In the genomic region with DNA sequence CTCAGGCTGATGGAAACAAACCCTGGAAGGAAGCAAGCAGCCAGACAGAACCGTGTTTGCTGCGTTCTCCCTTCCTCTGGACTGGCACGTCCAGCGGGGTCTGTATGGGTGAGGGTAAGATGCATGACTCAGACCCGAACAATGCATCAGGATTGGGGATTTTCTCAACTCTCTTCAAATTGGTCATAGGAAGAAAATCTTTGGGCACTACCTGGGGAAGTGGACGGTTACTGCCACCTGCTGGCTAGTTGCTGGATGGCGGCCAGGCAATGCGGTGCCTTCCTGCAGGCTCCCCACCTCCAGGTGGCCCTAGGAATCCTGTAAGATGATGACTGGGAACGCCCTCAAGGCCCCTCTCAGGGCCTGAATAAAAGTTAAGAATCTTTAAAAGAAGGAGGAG, we compare ENCODE assay signal across 8 mouse cellular contexts. TPM values are rescaled to one million over a fixed set of nuclear protein-coding genes. Genes with fewer than 3 reads are reported as not detected.
DNase-seq lines count a peak whose midpoint lies in the region; ATAC-seq and TF ChIP-seq lines count a peak whose summit lies in the region.

No protein-coding gene starts in this region.

- no peak overlapping the region for H3K9ac ChIP-seq in liver, embryonic 12.5 days
- no peak overlapping the region for H3K9ac ChIP-seq in liver, embryonic 13.5 days
- H3K9ac ChIP-seq in neural tube, embryonic 13.5 days, result no peak overlapping the region

- H3K36me3 ChIP-seq in liver, embryonic 12.5 days, result no peaks in the 10 kb centered on the region
- no peaks in the 10 kb centered on the region for H3K36me3 ChIP-seq in liver, embryonic 13.5 days
- H3K36me3 ChIP-seq in neural tube, embryonic 13.5 days, result no peaks in the 10 kb centered on the region

- no peak overlapping the region for H3K4me3 ChIP-seq in liver, embryonic 12.5 days
- no peak overlapping the region for H3K4me3 ChIP-seq in cortical plate, adult 2 months (ENCODE audit: insufficient read depth, low read length)
- no peak overlapping the region for H3K4me3 ChIP-seq in liver, embryonic 13.5 days (replicated peaks)
- H3K4me3 ChIP-seq in neural tube, embryonic 13.5 days, result no peak overlapping the region

- H3K27me3 ChIP-seq in liver, embryonic 12.5 days (replicated peaks), result peaks cover 9% of the 10 kb centered on the region; the same call in 1 of the 2 replicates
- no peaks in the 10 kb centered on the region for H3K27me3 ChIP-seq in liver, embryonic 13.5 days
- peaks cover 14% of the 10 kb centered on the region for H3K27me3 ChIP-seq in neural tube, embryonic 13.5 days

- no peak overlapping the region for H3K27ac ChIP-seq in liver, embryonic 12.5 days
- no peak overlapping the region for H3K27ac ChIP-seq in cortical plate, adult 2 months (ENCODE audit: insufficient read depth, low read length)
- no peak overlapping the region for H3K27ac ChIP-seq in liver, embryonic 13.5 days
- H3K27ac ChIP-seq in neural tube, embryonic 13.5 days (replicated peaks), result no peak overlapping the region

- 4% methylated on average over 9 of the region's 9 CpGs for WGBS in liver, embryonic 12.5 days (ENCODE audit: insufficient replicate concordance)
- 3% methylated on average over 9 of the region's 9 CpGs for WGBS in liver, embryonic 13.5 days (ENCODE audit: insufficient replicate concordance)
- 10% methylated on average over 9 of the region's 9 CpGs for WGBS in neural tube, embryonic 13.5 days

- peak; percentile 91 for TF ChIP-seq CTCF in cortical plate, adult 2 months (IDR thresholded peaks at IDR 0.05; ENCODE audit: extremely low read depth, insufficient read depth, low read length)

- no peak for TF ChIP-seq POLR2A in cortical plate, adult 2 months (IDR thresholded peaks at IDR 0.05; ENCODE audit: extremely low read depth, insufficient read depth, low read length)

- no peaks in the 10 kb centered on the region for H3K9me3 ChIP-seq in liver, embryonic 12.5 days (replicated peaks)
- H3K9me3 ChIP-seq in liver, embryonic 13.5 days (replicated peaks), result no peaks in the 10 kb centered on the region
- H3K9me3 ChIP-seq in neural tube, embryonic 13.5 days, result no peaks in the 10 kb centered on the region

- ATAC-seq in liver, embryonic 12.5 days, result no peak
- ATAC-seq in liver, embryonic 13.5 days (ENCODE audit: low read depth), result no peak
- peak; percentile 43; the same call in 1 of the 2 replicates for ATAC-seq in neural tube, embryonic 13.5 days (ENCODE audit: low read depth)

- no peaks in the 10 kb centered on the region for H3K4me1 ChIP-seq in liver, embryonic 12.5 days
- H3K4me1 ChIP-seq in cortical plate, adult 2 months (ENCODE audit: control insufficient read depth, insufficient read depth, low read length), result no peaks in the 10 kb centered on the region
- H3K4me1 ChIP-seq in liver, embryonic 13.5 days (replicated peaks), result no peaks in the 10 kb centered on the region
- H3K4me1 ChIP-seq in neural tube, embryonic 13.5 days (replicated peaks), result no peaks in the 10 kb centered on the region

- no peak overlapping the region for H3K4me2 ChIP-seq in liver, embryonic 12.5 days
- no peak overlapping the region for H3K4me2 ChIP-seq in liver, embryonic 13.5 days
- no peak overlapping the region for H3K4me2 ChIP-seq in neural tube, embryonic 13.5 days

- DNase-seq in liver, result peak; percentile 70
- peak; percentile 57 for DNase-seq in gastrocnemius, postnatal 25 days
- peak; percentile 84 for DNase-seq in kidney, adult 9 months
- peak; percentile 24 for DNase-seq in liver, embryonic 13.5 days
- peak; percentile 92 for DNase-seq in testis, postnatal 10 days (ENCODE audit: low spot score)

RNA-seq across cellular contexts. Expression of gene Anxa6, which starts 6.3 kb away (rescaled TPM):
- 52.9 and 54.7 TPM in 2 replicates for polyA plus RNA-seq in liver, embryonic 12.5 days (2016; fragmentation: Nextera tagmentation; extraction: Ambion mirVana)
- 89.3 and 93.8 TPM in 2 replicates for polyA plus RNA-seq in cortical plate, adult 2 months (2012; rRNA removed)
- total RNA-seq in gastrocnemius, postnatal 25 days (2021), result 100 to 1,000 TPM; 180 to 209 TPM
- 45.3 and 50.2 TPM in 2 replicates for polyA plus RNA-seq in liver, embryonic 13.5 days (2015; fragmentation: Nextera tagmentation; extraction: Ambion mirVana)
- 104 and 106 TPM in 2 replicates for polyA plus RNA-seq in neural tube, embryonic 13.5 days (2015; fragmentation: Nextera tagmentation; extraction: Ambion mirVana)

RNA-seq across cellular contexts. Expression of gene Ccdc69, which starts 38.3 kb away (rescaled TPM):
- 1.0 and 1.2 TPM in 2 replicates for polyA plus RNA-seq in liver, embryonic 12.5 days (2016; fragmentation: Nextera tagmentation; extraction: Ambion mirVana)
- 0.58 and 0.72 TPM in 2 replicates for polyA plus RNA-seq in cortical plate, adult 2 months (2012; rRNA removed)
- total RNA-seq in gastrocnemius, postnatal 25 days (2021), result 1 to 10 TPM; 5.9 to 6.2 TPM
- polyA plus RNA-seq in liver, embryonic 13.5 days (2015; fragmentation: Nextera tagmentation; extraction: Ambion mirVana), result 0.96 and 1.1 TPM in 2 replicates
- polyA plus RNA-seq in neural tube, embryonic 13.5 days (2015; fragmentation: Nextera tagmentation; extraction: Ambion mirVana), result 0.50 and 0.63 TPM in 2 replicates

RNA-seq across cellular contexts. Expression of gene Gm2a, which starts 58.3 kb away (rescaled TPM):
- polyA plus RNA-seq in liver, embryonic 12.5 days (2016; fragmentation: Nextera tagmentation; extraction: Ambion mirVana), result 10.7 and 11.4 TPM in 2 replicates
- polyA plus RNA-seq in cortical plate, adult 2 months (2012; rRNA removed), result 44.2 and 44.4 TPM in 2 replicates
- total RNA-seq in gastrocnemius, postnatal 25 days (2021), result 1 to 10 TPM; 5.4 to 8.7 TPM
- 9.6 and 10.6 TPM in 2 replicates for polyA plus RNA-seq in liver, embryonic 13.5 days (2015; fragmentation: Nextera tagmentation; extraction: Ambion mirVana)
- polyA plus RNA-seq in neural tube, embryonic 13.5 days (2015; fragmentation: Nextera tagmentation; extraction: Ambion mirVana), result 20.3 and 20.7 TPM in 2 replicates

Comparison
In these comparisons a context has a peak if more than half of its experiments do, and no peak if none do; other contexts are left out.
1. DNase-seq: peak in every context shown above with its lines; median percentile 92 in testis, postnatal 10 days; 84 in kidney, adult 9 months; 70 in liver; 57 in gastrocnemius, postnatal 25 days; 24 in liver, embryonic 13.5 days.